Mouse (Mus musculus) embryonic fibroblast, embryonic 13.5 days (primary cell): ENCODE measurements at regions not wholly inside any gene's neighbourhood (a gene's known extent, or its start where the extent isn't known, plus 50 kb on each side); places are given as distances from the start of the nearest gene placed in this dataset.

Source experiments
- CTCF ChIP-seq: IDR thresholded peaks from 2 replicates; pipeline ENCODE4 v1.5.1; 2011; ENCODE audit warnings: mild to moderate bottlenecking, control low read depth, low read length, moderate library complexity, borderline replicate concordance; ENCODE audit not compliant: insufficient read depth
- POLR2A ChIP-seq: IDR thresholded peaks from 2 replicates; pipeline ENCODE4 v1.6.1; 2011; ENCODE audit warnings: low read depth, mild to moderate bottlenecking, control low read depth, low read length, moderate library complexity

DNA sequence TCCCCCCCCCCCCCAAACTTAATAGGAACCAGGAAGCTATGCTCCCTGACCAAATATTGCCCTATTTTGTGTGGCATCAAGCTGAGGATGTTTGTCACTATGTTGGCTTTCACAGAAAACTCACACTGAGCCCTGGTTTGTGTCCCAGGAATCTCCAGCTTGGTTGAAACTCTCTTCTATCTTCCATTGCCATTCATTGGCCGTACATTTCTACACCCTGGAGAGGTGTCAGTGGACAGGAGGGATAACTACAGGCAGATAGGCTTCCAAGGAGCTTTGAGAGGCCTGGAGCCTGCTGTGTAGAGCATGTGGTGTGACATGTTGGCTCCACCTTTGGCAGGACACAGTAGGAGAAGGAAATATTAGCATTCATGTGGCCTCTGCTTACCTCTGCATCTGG lies 478.9 kb downstream of the Glrx3 start:
- TF ChIP-seq POLR2A (no peak), CTCF (no peak)
